Mouse (Mus musculus) myocyte (in vitro differentiated cells): ENCODE measurements at regions not wholly inside any gene's neighbourhood (a gene's known extent, or its start where the extent isn't known, plus 50 kb on each side); places are given as distances from the start of the nearest gene placed in this dataset.

Source experiments
- MYOD1 ChIP-seq, 3 experiments: IDR thresholded peaks; one replicate each; pipeline ENCODE4 v1.6.1; 2011; ENCODE audit warnings: control low read depth in 2 of 3, low read depth in 2 of 3, mild to moderate bottlenecking in 2 of 3, moderate library complexity in 1 of 3; ENCODE audit not compliant: insufficient read length in 2 of 3, control insufficient read depth in 1 of 3
- POLR2A ChIP-seq: IDR thresholded peaks from one replicate; pipeline ENCODE4 v1.6.1; 2011; ENCODE audit warnings: low read depth, mild to moderate bottlenecking, control low read depth, moderate library complexity; ENCODE audit not compliant: insufficient read length

- no peak for TF ChIP-seq MYOD1 (IDR thresholded peaks at IDR 0.05; ENCODE audit: control insufficient read depth in 1 of 3, insufficient read length in 2 of 3, low read depth in 2 of 3)
- TF ChIP-seq POLR2A, result no peak
Observed at GRCm38 (mm10) chr3:81701974-81702697, 230.3 kb upstream of the Ctso start.
